Mouse (Mus musculus): ENCODE data around the gene Scfd2. TPM values are rescaled to one million over a fixed set of nuclear protein-coding genes. Genes with fewer than 3 reads are reported as not detected.

The Scfd2 gene
- polyA plus RNA-seq, 1 experiment from 2014 or later: 18.1 TPM

Other genes starting within 250 kb of the Scfd2 start
- 69.6 and 79.4 TPM in 2 replicates for gene Fip1l1, start 3.7 kb upstream of the Scfd2 start, polyA plus RNA-seq (2015; fragmentation: Nextera tagmentation; extraction: Ambion mirVana)
- gene Lnx1, start 171.2 kb upstream of the Scfd2 start, polyA plus RNA-seq (2015; fragmentation: Nextera tagmentation; extraction: Ambion mirVana): 16.9 and 22.7 TPM in 2 replicates